Mouse (Mus musculus) forebrain, embryonic 15.5 days (tissue): ENCODE data around the gene Syt11. TPM values are rescaled to one million over a fixed set of nuclear protein-coding genes. Genes with fewer than 3 reads are reported as not detected.
"Not testable (repeated sequence)": the region's sequence is repeated elsewhere in the genome, so short reads cannot be mapped to it uniquely, and the experiment has no call there.

Experiments
- ATAC-seq: fragments of 200-750 bp; cut with Nextera tagmentation; replicated peaks from 2 replicates; pipeline ENCODE4 v1.8.0; 2017; ENCODE audit warnings: mild to moderate bottlenecking, moderate TSS enrichment, moderate library complexity
- H3K27ac ChIP-seq: fragments of 300-500 bp; sonication (generic); replicated peaks from 2 replicates; pipeline ENCODE4 v1.5.1; 2015; ENCODE audit warnings: mild to moderate bottlenecking, inconsistent platforms
- H3K27me3 ChIP-seq: fragments of 300-500 bp; sonication (generic); 2 replicates; pipeline ENCODE4 v1.6.1; 2015; ENCODE audit warnings: inconsistent platforms
- H3K36me3 ChIP-seq: fragments of 300-500 bp; sonication (generic); 2 replicates; pipeline ENCODE4 v1.6.1; 2015; ENCODE audit warnings: mild to moderate bottlenecking, inconsistent platforms
- H3K4me1 ChIP-seq: fragments of 300-500 bp; sonication (generic); 2 replicates; pipeline ENCODE4 v1.6.1; 2015; ENCODE audit warnings: inconsistent platforms
- H3K4me2 ChIP-seq: fragments of 300-500 bp; sonication (generic); replicated peaks from 2 replicates; pipeline ENCODE4 v1.6.1; 2015; ENCODE audit warnings: mild to moderate bottlenecking, inconsistent platforms
- H3K4me3 ChIP-seq: fragments of 300-500 bp; sonication (generic); 2 replicates; pipeline ENCODE4 v1.5.1; 2015; ENCODE audit warnings: mild to moderate bottlenecking, inconsistent platforms
- H3K9ac ChIP-seq: fragments of 300-500 bp; sonication (generic); replicated peaks from 2 replicates; pipeline ENCODE4 v1.6.1; 2015; ENCODE audit warnings: mild to moderate bottlenecking, inconsistent platforms
- H3K9me3 ChIP-seq: fragments of 300-500 bp; sonication (generic); 2 replicates; pipeline ENCODE4 v1.6.1; 2016; ENCODE audit warnings: inconsistent platforms
- WGBS: fragments of 180-500 bp; shearing (Covaris S2); methylation state at CpG from one replicate; pipeline ENCODE4 v1.1.7; 2015; ENCODE audit warnings: mixed read lengths; 5-methylcytosine and 5-hydroxymethylcytosine counted together
- polyA plus RNA-seq: library from polyadenylated mRNA; unstranded; fragments of >200 nt; fragmentation: Nextera tagmentation; extraction: Ambion mirVana; gene quantifications from 2 replicates; pipeline ENCODE4 v1.2.1, GENCODE M21; 2015

Gene Syt11
- 236 TPM in 2 replicates for polyA plus RNA-seq

DNA sequence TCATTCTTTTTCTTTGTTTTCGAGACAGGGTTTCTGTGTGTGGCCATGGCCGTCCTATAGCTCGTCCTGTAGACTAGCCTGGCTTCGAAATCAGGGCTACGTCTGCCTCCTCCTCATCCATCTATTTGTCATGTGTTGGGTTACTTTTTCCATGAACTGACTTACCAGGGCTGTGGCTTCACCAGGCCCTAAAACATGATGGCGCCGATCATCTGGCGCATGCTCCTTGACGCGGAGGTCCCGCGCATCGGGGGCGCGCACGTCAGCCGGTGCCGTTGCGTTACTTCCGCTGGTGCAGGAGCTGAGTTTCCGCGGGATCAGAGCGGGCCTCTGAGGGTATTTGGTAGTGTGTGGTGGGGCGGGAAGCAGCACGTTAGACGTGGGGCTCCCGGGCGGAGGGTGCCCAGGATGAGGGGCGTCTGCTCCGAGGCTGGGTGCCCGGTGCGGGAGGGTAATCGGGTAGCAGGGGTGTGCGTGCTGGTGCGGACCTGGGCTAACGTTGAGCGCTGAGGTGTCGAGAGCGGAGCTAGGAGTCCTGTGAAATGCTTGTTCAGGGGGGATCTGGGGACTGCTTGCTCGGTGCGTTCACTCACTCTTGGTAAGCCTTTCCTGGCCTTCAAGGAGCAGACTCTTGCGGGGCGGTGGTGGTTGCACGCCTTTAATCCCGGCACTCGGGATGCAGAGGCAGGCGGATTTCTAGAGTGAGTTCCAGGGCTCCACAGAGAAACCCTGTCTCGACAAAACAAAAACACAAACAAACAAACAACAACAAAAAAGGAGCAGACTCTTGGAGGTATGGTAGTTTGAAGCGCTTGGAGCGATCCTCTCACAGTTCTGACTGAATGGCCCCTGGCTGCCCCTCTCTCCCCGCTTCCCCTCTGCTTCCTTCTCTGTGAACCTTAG is at the start of gene Syt11:
Syt11 (minus strand) TSS at position 226 of the 903 bp plus-strand sequence.
- H3K27me3 ChIP-seq, H3K36me3 ChIP-seq, H3K9me3 ChIP-seq, H3K4me1 ChIP-seq: not testable (repeated sequence)
- WGBS, result 3% methylated on average over 34 of the region's 51 CpGs
- Histone ChIP-seq H3K4me2 (peak within 1 kb of the TSS; percentile 43), H3K4me3 (peak within 1 kb of the TSS; percentile 39), H3K27ac (peak within 1 kb of the TSS; percentile 85), H3K9ac (peak within 1 kb of the TSS; percentile 42; the same call in 1 of the 2 replicates)
- ATAC-seq, result peak; percentile 49

DNA sequence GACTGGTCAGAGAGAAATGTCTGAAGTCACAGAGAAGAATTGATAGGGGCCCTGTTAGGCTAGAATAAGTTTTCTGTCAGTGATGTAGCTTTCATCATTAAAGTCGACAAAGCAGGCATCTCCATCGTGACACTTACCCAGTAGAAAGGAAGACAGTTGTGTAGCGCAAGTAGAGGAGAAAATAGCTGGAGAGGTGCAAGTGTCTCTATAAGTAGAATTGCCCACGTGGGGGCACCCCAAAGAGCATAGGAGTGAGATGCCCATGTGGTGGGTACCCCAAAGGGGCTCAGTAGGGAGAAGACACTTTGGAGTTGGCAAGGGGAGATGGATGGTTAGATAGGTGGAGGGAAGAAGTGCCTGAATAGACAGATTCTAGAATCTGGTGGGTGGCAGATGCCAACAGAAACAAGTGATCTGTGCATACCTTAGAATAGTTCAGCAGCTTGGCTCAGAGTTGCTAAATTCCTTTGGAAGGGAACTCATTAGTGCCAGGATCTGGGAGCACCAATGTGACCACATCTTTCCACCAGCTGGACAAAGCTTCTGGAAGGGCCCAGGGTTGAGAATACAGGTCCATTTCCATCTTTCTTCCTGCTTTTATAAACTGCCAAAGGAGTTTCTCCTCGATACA is 29.1 kb upstream of the Syt11 start:
- H3K9me3 ChIP-seq, result no peaks in the 10 kb centered on the region
- 90% methylated on average over 5 of the region's 5 CpGs for WGBS

DNA sequence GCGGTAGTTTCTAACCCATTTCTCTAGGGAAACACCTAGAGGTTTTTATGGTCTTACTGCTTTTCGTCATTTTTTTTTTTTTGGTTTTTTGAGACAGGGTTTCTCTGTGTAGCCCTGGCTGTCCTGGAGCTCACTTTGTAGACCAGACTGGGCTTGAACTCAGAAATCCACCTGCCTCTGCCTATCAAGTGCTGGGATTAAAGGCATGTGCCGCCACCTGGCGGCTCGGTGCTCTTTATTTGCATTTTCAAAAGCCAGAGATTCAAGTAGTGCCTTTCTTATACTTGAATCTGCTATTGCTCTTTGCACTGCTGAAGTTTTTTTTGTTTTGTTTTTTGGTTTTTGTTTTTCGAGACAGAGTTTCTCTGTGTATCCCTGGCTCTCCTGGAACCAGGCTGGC is 22.5 kb upstream of the Syt11 start:
- not testable (repeated sequence) for H3K4me2 ChIP-seq, H3K9ac ChIP-seq, H3K9me3 ChIP-seq, ATAC-seq, H3K27me3 ChIP-seq, H3K4me3 ChIP-seq, H3K36me3 ChIP-seq, H3K4me1 ChIP-seq, H3K27ac ChIP-seq
- WGBS, result 89% methylated on average over 6 of the region's 6 CpGs

More for the DNA sequence above, 29.1 kb upstream of the Syt11 start:
- no peak for ATAC-seq
- Histone ChIP-seq H3K4me3 (no peak overlapping the region), H3K27me3 (no peaks in the 10 kb centered on the region), H3K9ac (no peak overlapping the region), H3K36me3 (peaks cover 17% of the 10 kb centered on the region), H3K4me1 (no peaks in the 10 kb centered on the region), H3K27ac (no peak overlapping the region), H3K4me2 (no peak overlapping the region)

DNA sequence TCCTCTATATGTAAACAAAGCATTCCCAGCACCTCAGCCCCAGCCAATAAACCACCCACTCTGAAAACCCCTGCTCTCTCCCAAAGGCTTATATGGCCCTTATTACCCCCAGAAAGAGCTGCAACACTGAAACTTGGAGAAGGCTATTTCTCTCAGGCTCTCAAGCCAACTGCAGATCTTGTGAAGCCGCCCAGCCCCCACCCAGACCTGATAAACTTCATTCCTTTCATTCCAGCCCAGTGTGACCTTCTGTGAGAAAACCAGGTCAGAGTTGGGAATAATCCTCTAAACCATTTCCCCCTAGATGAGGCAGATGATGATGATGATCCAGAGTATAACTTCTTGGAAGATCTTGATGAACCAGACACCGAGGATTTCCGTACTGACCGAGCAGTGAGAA is 13.1 kb upstream of the Syt11 start:
- H3K9ac ChIP-seq, H3K27me3 ChIP-seq, H3K4me1 ChIP-seq, H3K36me3 ChIP-seq, ATAC-seq, H3K4me3 ChIP-seq, H3K27ac ChIP-seq, H3K4me2 ChIP-seq, H3K9me3 ChIP-seq: not testable (repeated sequence)
- WGBS, result 100% methylated on average over 2 of the region's 4 CpGs

DNA sequence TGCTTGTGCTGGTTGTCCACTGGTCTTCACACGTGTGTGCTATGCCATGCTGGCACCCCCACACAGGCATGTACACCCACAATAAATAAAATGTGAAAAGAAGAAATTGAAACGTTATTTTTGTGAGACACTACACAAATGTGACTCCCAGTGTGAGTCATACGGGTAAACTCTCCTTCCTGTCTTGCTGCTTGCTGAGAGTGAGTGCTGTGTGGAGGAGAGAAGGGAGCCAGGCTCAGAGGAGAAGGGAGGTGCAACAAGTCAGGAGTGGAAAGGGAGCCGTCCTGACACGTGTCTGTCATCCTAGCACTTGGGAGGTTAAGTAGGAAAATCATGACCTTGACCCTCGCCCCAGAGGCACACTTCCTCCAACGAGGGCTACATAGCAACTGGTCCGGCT is 11.8 kb upstream of the Syt11 start:
- not testable (repeated sequence) for H3K4me1 ChIP-seq, H3K27me3 ChIP-seq, ATAC-seq, H3K4me2 ChIP-seq, H3K27ac ChIP-seq, H3K4me3 ChIP-seq, H3K9ac ChIP-seq, H3K36me3 ChIP-seq, H3K9me3 ChIP-seq
- no CpG with 5 or more reads among the region's 8 CpGs for WGBS

DNA sequence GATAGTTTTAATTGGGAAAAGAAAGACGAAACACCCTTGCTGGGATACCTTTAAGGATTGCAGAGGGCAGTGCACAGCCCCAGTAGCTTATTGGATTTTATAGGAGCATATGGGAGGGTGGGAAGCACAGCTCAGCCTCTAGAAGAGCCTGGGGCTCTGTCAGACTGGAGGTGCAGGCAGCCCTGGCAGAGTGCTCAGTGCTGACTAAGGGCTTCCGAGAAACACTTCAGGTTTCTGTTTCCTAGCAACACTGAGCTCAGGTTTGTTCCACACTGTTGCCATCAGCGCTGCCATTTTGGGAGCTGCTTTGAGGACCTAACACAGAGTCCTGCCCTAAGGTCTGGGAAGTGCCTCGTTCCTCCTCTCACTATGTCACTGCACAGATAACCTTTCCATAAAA is 11.4 kb upstream of the Syt11 start:
- H3K27ac ChIP-seq, ATAC-seq, H3K4me3 ChIP-seq, H3K36me3 ChIP-seq, H3K27me3 ChIP-seq, H3K4me1 ChIP-seq, H3K4me2 ChIP-seq, H3K9ac ChIP-seq, H3K9me3 ChIP-seq: not testable (repeated sequence)
- WGBS, result 86% methylated on average over 1 of the region's 4 CpGs

DNA sequence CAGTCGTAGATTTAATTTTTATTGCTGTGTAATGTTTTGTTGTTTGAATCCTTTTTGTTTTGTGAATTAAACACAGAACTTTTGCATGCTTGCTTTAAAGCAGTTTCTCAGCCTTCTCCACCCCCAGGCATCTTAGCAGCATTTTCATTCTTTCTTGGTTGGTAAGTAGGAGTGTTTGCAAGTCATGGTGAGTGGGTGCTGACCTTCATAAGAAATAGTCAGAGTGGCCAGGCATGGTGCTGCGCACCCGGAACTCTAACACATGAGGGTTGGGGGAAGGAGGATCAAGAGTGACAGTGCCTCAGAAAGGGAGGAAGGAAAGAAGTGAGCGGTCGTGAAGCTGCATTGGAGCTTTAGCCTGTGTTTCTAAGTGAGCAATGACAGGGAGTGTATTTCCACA is 9.9 kb upstream of the Syt11 start:
- H3K4me3 ChIP-seq, result no peak overlapping the region
- H3K27me3 ChIP-seq, result no peaks in the 10 kb centered on the region
- no peak for ATAC-seq
- H3K9me3 ChIP-seq, result no peaks in the 10 kb centered on the region
- H3K36me3 ChIP-seq, result peaks cover 7% of the 10 kb centered on the region
- no peak overlapping the region for H3K27ac ChIP-seq
- H3K4me1 ChIP-seq, result no peaks in the 10 kb centered on the region
- 89% methylated on average over 5 of the region's 5 CpGs for WGBS
- no peak overlapping the region for H3K9ac ChIP-seq
- H3K4me2 ChIP-seq, result no peak overlapping the region

DNA sequence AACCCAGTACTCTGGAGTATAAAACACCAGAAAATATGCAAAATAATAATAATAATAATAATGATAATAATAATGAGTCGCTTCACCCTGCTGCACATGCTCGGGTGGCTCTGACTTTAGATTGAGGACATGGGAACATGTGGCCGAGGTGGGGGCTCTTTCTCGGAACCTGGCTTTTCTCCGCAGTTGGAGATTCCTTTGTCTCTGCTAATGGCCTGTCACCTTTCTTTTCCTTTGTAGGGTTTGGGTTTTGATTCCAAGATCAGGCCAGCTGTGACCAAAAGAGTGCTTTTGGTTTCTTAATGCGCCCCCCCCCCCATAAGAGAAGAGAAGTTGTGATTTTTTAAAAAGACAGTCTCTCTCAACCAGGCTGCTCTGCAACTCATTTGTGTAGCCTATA is 1.8 kb downstream of the Syt11 start:
- not testable (repeated sequence) for H3K4me1 ChIP-seq, H3K4me2 ChIP-seq, H3K9ac ChIP-seq, H3K27me3 ChIP-seq, ATAC-seq, H3K9me3 ChIP-seq, H3K27ac ChIP-seq, H3K4me3 ChIP-seq, H3K36me3 ChIP-seq
- 82% methylated on average over 6 of the region's 6 CpGs for WGBS

DNA sequence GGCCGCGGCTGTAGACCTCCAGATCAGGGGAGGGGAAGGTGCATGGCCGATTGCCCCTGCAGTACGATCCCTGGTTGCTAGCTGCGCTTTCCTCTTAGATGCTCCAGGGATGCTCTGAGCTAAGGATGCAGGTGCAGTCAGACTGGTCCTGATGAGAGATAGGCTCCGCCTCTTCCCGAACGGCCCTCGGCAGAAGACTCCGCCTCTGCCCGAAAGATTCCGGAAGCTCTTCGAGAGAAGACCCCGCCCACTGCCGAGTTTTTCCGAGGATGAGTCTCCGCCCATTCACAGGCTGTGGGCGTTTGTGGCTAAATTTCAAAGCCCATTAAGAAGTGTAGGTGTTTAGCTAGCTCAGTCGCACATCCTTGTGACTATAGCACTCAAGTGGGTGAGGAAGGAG is 2.6 kb downstream of the Syt11 start:
- H3K9ac ChIP-seq, result not testable (repeated sequence)

DNA sequence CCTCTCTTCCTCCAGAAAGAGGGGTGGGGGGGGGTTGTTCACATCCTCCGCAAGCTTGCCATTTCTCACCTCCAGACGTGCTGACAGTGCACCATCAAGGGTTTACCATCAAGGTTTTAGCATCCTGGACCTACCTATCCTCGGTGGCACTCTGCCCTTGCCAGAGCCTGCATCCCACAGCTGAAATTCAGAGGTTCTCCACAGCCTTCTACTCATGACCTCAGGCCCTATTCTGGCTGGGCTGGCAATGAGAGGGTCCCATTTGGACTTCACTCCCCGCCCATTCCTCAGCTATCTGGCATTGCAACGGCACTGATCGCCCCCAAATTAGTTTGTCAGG is 3.1 kb downstream of the Syt11 start:
- H3K9me3 ChIP-seq, H3K27me3 ChIP-seq, H3K36me3 ChIP-seq, ATAC-seq, H3K4me1 ChIP-seq: not testable (repeated sequence)
- Histone ChIP-seq H3K27ac (peak overlapping the region; percentile 96), H3K9ac (peak overlapping the region; percentile 68), H3K4me3 (peak overlapping the region; percentile 58), H3K4me2 (peak overlapping the region; percentile 45)
- 0% methylated on average over 3 of the region's 6 CpGs for WGBS

More for the DNA sequence above, 2.6 kb downstream of the Syt11 start:
- H3K27me3 ChIP-seq, H3K9me3 ChIP-seq, H3K36me3 ChIP-seq, H3K4me1 ChIP-seq: not testable (repeated sequence)
- WGBS, result under 1% methylated on average over 19 of the region's 19 CpGs
- ATAC-seq, result peak; percentile 85
- peak overlapping the region; percentile 96 for H3K27ac ChIP-seq
- peak overlapping the region; percentile 58 for H3K4me3 ChIP-seq
- peak overlapping the region; percentile 45; the same call in 1 of the 2 replicates for H3K4me2 ChIP-seq

DNA sequence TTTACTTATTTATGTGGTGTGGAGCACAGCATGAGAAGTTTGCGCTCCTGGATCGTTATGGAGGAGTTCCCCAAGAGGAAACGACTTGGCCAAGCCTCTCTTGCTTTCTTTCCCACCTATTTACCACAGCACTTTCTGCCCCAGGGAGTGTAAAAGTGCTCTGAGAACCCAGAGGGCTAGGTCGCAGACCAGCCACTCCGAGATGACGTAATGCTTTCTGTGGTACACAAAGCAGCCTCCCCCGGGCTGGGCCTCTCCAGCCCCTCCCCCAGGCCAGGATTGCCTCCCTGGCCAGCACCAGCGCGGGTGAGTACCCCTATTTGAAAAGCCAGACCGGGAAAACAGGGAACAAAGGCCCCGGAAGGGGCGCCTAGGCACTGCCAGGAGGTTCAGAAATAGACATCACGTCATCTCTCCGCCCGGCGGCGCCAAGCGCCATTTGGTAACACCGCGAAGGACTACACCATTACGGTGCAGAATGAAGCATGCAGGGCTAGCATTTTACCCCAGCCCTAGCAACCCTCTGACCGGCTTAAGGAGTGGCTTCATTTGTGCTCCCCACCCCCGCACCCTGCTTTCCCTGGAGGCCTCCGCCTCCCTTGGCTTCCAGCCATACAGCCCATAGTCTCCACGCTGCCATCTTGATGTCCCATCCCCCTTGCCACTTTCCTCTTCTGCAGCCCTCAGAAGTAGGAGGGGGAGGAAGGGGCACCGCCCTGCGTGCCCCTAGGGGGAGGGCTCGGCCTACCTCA is 3.6 kb downstream of the Syt11 start:
- H3K27me3 ChIP-seq, H3K9me3 ChIP-seq, H3K4me1 ChIP-seq, H3K36me3 ChIP-seq: not testable (repeated sequence)
- peak overlapping the region; percentile 96 for H3K27ac ChIP-seq
- WGBS, result under 1% methylated on average over 16 of the region's 28 CpGs
- ATAC-seq, result peak; percentile 85
- peak overlapping the region; percentile 58 for H3K4me3 ChIP-seq
- H3K9ac ChIP-seq, result peak overlapping the region; percentile 68
- peak overlapping the region; percentile 45 for H3K4me2 ChIP-seq

DNA sequence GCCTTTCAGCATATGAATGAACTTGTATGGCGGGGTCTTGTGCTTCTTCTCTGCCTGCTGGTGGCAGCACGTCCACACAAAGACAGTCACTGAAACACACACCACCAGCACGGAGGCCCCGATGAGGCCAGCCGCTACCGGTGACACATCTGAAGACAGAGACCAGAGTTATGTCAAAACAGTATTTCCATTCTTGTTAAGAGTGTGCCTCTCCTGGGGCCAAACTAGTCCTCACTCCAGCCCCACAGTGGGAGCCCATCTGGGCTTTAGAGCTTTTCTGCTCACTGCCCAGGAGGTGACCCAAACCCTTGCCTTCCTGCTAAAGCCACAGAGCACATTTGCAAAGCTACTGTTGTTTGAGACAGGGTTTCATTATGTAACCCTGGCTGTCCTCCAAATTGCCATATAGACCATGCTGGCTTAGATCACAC is 12.5 kb downstream of the Syt11 start:
- Histone ChIP-seq H3K4me1 (peaks cover 39% of the 10 kb centered on the region), H3K4me2 (no peak overlapping the region), H3K9me3 (no peaks in the 10 kb centered on the region), H3K27me3 (no peaks in the 10 kb centered on the region), H3K4me3 (no peak overlapping the region), H3K27ac (peak overlapping the region; percentile 52; the same call in 1 of the 2 replicates), H3K9ac (no peak overlapping the region), H3K36me3 (peaks cover 42% of the 10 kb centered on the region)
- ATAC-seq, result no peak
- 21% methylated on average over 6 of the region's 6 CpGs for WGBS
